Comparison of ENCODE assay signal across 8 mouse cellular contexts in genomic region chr5:124173012-124173985, GRCm38 (mm10). TPM values are rescaled to one million over a fixed set of nuclear protein-coding genes. Genes with fewer than 3 reads are reported as not detected.
DNase-seq lines count a peak whose midpoint lies in the region; ATAC-seq lines count a peak whose summit lies in the region.

No protein-coding gene starts in this region.

- no peaks in the 10 kb centered on the region for H3K27me3 ChIP-seq in heart, embryonic 15.5 days

- H3K4me2 ChIP-seq in heart, embryonic 15.5 days = peak overlapping the region; percentile 39

- no peak overlapping the region for H3K4me3 ChIP-seq in heart, embryonic 15.5 days

- intact Hi-C loops in left cerebral cortex, postnatal 4 days (cut with DNase I) = no loop called here

- H3K4me1 ChIP-seq in heart, embryonic 15.5 days (replicated peaks) = peaks cover 73% of the 10 kb centered on the region

- ATAC-seq in heart, embryonic 15.5 days (replicated peaks; ENCODE audit: insufficient number of reproducible peaks, insufficient read depth, low FRiP score, low read depth) = peak; percentile 85

- H3K36me3 ChIP-seq in heart, embryonic 15.5 days = no peaks in the 10 kb centered on the region

- H3K9ac ChIP-seq in heart, embryonic 15.5 days = peak overlapping the region; percentile 23; the same call in 1 of the 2 replicates

- 33% methylated on average over 15 of the region's 15 CpGs for WGBS in heart, embryonic 15.5 days

- no peaks in the 10 kb centered on the region for H3K9me3 ChIP-seq in heart, embryonic 15.5 days (replicated peaks)

- peak overlapping the region; percentile 93 for H3K27ac ChIP-seq in heart, embryonic 15.5 days

- peak; percentile 71 for DNase-seq in testis, postnatal 10 days (ENCODE audit: low spot score)
- no peak for DNase-seq in testis, postnatal 14 days (ENCODE audit: low spot score)
- DNase-seq in fibroblast of lung, adult 2 months (ENCODE audit: low read depth) = peak; percentile 89
- peak; percentile 84 for DNase-seq in left cerebral cortex, postnatal 4 days
- DNase-seq in right cerebral cortex, postnatal 25 days = peak; percentile 78
- no peak for DNase-seq in kidney, postnatal 10 days
- DNase-seq in natural killer cell, adult 2 months (ENCODE audit: low spot score in 2 of 2) = no peak

RNA-seq across cellular contexts. Expression of gene Arl6ip4, which starts 57.4 kb away (rescaled TPM):
- 67.6 and 75.3 TPM in 2 replicates for polyA plus RNA-seq in heart, embryonic 15.5 days (2015; fragmentation: Nextera tagmentation; extraction: Ambion mirVana)
- total RNA-seq in left cerebral cortex, postnatal 4 days (2021) = 10 to 100 TPM; 58.1 to 59.9 TPM

Comparison
In these comparisons a context has a peak if more than half of its experiments do, and no peak if none do; other contexts are left out.
1. DNase-seq: peak in testis, postnatal 10 days (single experiment), fibroblast of lung, adult 2 months (single experiment), left cerebral cortex, postnatal 4 days (single experiment) and right cerebral cortex, postnatal 25 days (single experiment); none in testis, postnatal 14 days (single experiment), kidney, postnatal 10 days (single experiment) and natural killer cell, adult 2 months (0 of 2).